Mouse (Mus musculus) mouse embryonic stem cell (cell line): ENCODE data around the gene Zfp51.
"Not testable (repeated sequence)": the region's sequence is repeated elsewhere in the genome, so short reads cannot be mapped to it uniquely, and the experiment has no call there.

Experiments used
- in situ Hi-C, 2 experiments: fragments of 300-500 bp; cut with MboI; formaldehyde crosslinking; loops; 1 replicate in 1 of 2; 3 replicates in 1 of 2; pipeline ENCODE4 v1.14.3; 2019 to 2020; ENCODE audit warnings: low sequenced_read_pairs in 2 of 2, low pct_unique_long_range_greater_than_20kb in 1 of 2, mixed read lengths in 1 of 2; ENCODE audit not compliant: unreplicated experiment in 1 of 2

Gene Zfp51

DNA sequence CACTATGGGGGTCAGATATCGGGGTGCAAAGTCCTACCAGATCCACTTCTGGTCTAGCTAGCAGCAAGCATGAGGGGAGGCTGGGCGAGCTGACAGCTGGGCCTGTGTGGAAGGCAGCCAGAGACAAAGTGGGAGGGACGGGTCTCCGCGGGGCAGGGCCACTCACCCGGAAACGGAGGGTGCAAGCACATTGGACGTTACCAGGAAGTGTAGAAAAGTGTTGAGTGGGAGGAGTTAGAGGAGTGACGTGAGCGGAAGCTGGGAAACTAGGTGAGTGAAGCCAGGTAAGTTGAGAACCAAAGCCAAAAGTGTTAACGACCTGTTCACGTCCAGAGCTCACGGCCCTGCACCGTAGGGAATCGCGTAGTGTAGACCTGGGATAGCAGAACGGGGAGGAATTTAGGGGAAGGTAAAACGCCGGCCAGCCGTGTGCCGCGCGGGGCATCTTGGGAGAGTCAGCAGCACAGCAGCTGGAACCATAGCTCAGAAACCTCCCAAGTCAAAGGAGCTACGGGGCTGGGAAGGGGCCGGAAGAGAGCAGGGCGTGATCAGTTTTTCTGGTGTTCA, at the start of gene Zfp51:
TSS of gene Zfp51 (plus strand) at position 237 of the 567 bp plus-strand sequence.
- in situ Hi-C loops = no loop called here

DNA sequence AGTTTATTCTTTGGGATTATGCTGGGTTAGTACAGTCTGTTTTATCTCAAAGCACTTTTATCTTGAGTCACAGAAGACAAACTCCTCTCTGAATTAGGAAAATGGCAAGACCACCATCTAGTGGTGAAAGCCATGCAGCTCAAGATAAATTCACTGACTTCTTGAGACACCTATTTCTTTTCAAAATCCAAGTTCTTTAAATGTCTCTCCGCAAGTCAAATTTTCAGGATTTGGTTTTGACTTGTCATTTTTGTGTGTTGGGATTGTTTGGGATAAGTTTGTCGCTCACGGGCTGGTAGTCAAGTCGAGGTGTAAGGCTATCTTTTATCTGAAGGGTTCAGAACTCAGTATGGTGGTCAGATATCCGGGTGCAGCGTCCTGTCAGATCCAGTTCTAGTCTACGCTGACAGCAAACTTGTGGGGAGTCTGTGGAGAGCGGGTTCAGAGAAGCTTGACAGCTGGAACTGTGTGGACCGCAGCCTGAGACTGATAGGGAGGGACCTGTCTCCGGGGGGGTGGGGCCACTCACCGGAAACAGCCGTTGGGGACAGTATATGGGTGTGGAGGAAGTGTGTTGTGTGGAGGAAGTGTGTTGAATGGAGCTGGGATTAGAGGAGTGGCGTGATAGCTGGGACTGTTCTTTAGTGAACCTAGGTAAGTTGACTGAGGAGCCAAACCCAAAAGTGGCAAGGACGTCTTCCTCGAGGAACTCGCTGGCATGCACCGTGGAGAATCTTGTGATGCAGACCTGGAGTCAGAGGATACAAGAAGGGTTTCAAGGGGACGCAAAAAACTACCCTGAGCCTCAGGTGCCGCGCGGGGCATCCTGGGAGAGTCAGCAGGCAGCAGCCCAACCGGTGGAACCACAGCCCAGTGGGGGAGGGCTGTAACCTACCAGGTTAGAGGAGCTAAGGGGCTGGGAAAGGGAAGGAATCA, 27.2 kb upstream of the Zfp51 start, which contains the start of gene Zfp54:
TSS of gene Zfp54 (plus strand) at position 564 of the 936 bp plus-strand sequence.
- in situ Hi-C loops = loop anchor here in 1 of 2 experiments (5.0 kb wide), 1 partner anchor 151 kb away; no protein-coding TSS in a partner anchor

- in situ Hi-C loops = not testable (repeated sequence)
Measured at GRCm38 (mm10) chr17:21438806-21439400, 11.3 kb upstream of the Zfp51 start.

DNA sequence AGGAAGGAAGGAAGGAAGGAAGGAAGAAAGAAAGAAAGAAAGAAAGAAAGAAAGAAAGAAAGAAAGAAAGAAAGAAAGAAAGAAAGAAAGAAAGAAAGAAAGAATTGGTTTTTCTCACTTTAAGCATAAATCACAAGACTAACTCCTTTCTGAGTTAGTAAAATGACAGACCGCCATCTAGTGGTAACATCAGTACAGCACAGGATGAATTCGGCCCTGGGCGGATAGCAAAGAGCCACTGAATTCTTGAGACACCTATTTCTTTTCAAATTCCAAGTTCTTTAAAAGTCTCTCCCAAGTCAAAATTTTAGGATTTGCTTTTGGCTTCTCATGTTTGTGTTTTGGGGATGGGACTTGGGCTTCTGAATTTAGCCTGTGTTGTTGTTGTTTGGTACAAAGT, 505 bp upstream of the Zfp51 start:
- in situ Hi-C loops = no loop called here

DNA sequence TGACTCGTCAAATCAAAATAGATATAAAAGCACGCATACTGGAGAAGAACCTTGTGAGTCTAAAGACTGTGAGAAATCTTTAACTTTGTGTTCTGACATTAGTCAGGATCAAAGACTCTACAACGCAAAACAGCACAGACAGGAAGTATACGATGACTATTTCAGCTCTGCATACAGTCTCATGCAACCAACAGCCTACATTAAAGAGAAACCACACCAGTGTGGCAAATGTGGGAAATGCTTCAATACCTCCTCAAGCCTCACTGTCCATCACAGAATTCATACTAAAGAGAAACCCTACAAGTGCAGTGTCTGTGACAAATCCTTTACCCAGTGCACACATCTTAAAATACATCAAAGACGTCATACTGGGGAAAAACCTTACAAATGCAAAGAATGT, 13.4 kb downstream of the Zfp51 start:
- in situ Hi-C loops = no loop called here

DNA sequence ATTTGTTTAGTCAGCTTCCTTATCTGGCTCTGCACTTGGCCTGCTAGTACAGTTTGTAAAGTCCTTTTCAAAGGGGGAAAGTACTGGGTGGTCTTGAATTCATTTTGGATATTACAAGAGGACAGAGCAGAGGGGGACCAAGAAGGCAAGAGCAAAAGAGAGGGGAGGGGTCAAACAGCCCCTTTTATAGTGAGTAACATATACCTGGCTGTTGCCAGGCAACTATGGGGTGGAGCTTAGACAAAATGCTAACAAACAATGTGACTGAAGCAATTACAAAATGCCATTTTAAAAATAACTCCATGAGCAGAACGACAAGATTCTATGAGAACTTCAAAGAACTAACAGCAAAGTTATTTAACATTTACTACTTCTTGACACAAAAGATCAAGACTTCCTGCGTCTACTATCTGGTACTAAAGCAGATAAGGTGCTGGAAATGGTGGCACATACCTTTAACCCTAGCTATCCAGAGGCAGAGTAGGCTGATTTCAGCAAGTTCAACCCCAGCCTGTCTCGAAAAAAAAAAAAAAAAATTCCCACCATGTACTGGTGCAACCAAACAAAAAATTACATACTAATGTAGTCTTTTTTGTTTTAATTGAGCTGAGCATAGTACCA, 22.0 kb downstream of the Zfp51 start:
- in situ Hi-C loops = no loop called here

DNA sequence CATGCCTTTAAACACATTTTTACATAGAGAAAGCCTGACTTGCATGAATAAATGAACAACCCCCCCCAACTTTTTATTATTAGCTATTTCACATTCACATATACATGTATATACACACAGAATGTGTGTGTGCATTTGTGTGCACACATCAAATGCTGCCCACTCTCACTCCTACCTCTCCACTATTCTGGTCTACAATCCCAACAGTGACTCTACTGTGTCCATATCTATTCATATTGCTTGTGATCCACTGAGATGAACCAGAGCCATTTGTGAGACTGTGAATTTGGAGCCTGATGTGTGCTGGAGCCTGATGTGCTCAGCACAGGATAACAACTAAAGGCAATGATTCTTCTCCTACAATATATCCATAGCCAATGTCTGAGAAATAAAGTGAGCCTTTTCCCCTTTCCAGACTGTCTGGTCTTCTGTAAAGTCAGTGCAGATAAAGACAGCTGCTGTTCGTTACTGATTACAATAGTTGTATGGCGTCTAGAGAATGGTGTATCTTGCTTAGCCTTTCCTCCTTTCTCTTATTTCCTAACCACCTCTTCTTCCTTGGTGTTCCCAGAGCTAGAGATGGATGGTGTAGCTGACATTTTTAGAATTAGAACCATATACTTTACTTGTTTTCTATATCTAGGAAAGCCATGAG, 22.6 kb downstream of the Zfp51 start:
- in situ Hi-C loops = no loop called here

GRCm38 (mm10) chr17:21473362-21474190, 23.4 kb downstream of the Zfp51 start:
- in situ Hi-C loops = no loop called here

- in situ Hi-C loops = not testable (repeated sequence)
Measured at GRCm38 (mm10) chr17:21474729-21475128, 24.6 kb downstream of the Zfp51 start.

- in situ Hi-C loops = not testable (repeated sequence)
Measured at GRCm38 (mm10) chr17:21475290-21475689, 25.1 kb downstream of the Zfp51 start.

DNA sequence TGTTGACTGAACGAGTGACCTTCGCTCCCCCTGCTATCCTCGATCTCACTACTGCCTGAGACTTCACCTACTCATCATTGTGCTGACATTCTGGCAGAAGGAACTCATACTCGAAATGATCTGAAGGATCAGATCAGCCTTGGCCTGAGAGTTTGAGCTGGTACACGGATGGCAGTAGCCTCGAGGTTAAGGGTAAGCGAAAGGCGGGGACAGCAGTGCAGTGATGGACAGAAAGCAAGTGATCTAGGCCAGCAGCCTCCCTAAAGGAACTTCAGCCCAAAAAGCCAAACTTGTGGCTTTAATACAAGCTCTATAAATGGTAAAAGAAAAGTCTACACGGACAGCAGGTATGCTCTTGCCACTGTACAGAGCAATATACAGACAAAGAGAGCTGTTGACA, 26.2 kb downstream of the Zfp51 start:
- in situ Hi-C loops = not testable (repeated sequence)

DNA sequence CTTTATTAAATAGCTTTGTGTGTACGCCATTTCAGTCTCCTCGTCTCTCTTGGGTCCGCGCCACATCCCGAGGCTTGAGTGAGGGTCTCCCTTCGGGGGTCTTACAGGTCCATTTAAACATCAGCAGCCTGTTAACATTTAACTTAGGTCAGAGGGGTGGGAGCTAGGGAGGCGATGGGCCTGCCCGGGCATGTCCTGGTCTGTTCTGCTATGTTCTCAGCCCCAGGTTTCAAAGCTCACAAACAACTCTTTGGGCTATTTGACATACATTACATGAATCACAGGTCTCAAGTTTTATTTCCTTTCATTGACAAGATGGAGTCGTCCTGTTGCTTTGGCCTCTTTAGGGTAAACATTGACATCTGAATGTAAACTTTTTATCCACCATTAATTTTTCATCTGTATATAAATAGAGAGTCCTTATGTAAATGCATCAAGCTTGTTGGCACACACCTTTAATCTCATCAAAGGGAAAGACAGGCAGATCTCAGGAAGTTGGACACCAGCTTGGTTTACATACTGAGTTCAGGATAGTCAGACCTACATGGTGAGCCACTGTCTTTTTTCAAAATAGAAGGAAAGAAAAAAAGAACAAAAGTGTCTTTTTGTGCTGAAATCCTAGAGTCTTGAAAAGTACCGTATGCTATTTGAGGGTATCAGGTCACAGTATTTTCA, 28.1 kb downstream of the Zfp51 start:
- in situ Hi-C loops = not testable (repeated sequence)

DNA sequence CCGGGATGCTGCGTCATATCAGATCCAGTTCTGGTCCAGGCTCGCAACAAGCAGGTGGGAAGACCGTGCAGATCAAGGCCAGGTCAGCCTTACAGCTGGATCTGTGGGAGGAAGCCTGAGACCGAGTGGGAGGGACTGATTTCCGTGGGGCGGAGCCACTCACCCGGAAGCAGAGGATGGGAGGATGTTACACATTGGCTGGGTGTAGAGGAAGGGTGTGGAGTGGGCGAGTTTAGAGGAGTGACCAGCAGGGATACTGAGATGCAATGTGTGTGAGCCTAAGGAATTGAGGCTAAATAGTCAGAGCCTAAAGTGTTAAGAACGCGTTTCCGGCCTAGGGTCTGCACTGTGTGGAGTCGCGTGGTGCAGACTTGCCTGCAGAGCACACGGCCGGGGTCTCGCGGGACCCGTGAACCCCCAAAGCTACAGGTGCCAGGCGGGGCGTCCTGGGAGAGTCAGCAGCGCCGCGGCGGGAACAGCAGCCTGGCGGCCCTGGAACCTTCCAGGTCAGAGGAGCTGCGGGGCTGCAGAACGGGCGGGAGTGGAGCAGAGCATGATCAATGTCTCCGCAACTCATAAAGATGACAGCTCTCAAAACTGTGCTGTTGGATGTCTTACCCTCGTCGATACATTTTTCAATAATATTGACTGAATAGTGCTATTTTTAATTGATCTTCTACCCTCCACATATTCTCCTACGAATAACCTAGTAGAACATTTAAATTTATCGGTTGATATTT, 38.8 kb downstream of the Zfp51 start, which contains the start of gene Zfp53:
TSS of gene Zfp53 (plus strand) at position 239 of the 740 bp plus-strand sequence.
- in situ Hi-C loops = no loop called here

DNA sequence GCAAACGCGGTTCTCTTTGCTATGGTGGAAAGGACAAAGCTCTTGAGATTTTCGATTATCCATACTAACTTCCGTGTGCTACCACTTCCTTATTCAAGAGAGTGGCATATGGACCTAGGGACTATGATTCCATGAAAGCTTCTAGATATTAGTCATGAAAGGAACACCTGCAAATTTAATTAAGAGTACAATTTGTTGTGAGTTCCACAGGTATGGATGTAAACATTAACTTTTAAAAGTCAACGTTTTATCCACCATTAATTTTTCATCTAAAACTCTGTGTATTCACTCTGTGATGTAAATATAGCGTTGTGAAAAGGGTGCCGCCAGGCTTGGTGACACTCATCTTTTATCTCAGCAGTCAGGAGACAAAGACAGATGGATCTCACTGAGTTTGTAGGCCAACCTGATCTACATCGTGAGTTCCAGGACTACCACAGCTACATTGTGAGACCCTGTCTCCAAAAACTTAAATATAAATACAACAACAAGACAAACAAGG, 39.4 kb downstream of the Zfp51 start:
- in situ Hi-C loops = no loop called here

- in situ Hi-C loops = no loop called here
Measured at GRCm38 (mm10) chr17:21501365-21501764, 51.2 kb downstream of the Zfp51 start.

- in situ Hi-C loops = no loop called here
Measured at GRCm38 (mm10) chr17:21504524-21504923, 54.4 kb downstream of the Zfp51 start.
